9 mouse cellular contexts compared by ENCODE assay signal in the genomic region with DNA sequence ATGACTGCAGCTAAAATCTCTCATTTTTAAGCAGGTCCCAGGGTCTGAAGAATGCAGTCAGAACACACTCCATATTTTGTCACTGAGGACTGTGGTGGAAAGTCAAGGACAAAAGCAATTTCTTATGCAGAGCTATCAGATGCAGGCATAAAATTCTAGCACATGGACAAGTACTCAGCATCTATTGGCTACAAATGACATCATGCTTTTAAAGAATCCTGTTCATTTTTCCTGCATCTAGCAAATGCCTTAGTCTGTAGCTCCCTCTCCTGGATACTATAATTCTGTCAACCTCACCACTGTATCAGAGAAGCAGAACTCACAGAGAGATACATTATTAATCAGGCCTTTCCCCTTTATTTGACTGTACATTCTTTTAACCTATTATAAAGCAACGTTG.
DNase-seq lines count a peak whose midpoint lies in the region; ATAC-seq and TF ChIP-seq lines count a peak whose summit lies in the region.
"Had no signal": no experiment of that assay in that cellular context is flagged by ENCODE, and none has a peak within 500 bp of the region (broad histone marks: within the 10 kb centered on the region; RNA-seq: fewer than 3 reads in every experiment).

No protein-coding gene starts in this region.

- H3K27ac ChIP-seq in heart, embryonic 16.5 days (ENCODE audit: low read length): no peak overlapping the region
- H3K27ac ChIP-seq in cerebellum, adult 2 months (ENCODE audit: insufficient read depth, low read length): no peak overlapping the region; the same call in 1 of the 2 replicates
- no peak overlapping the region for H3K27ac ChIP-seq in stomach, embryonic 15.5 days
- H3K27ac ChIP-seq: liver, embryonic 13.5 days had no signal

- ATAC-seq in heart, embryonic 16.5 days (replicated peaks; ENCODE audit: extremely low read depth, insufficient read depth, low FRiP score): peak; percentile 60; the same call in 1 of the 2 replicates
- peak; percentile 27; the same call in 1 of the 2 replicates for ATAC-seq in stomach, embryonic 15.5 days (ENCODE audit: insufficient read depth, low FRiP score, low read depth)

- H3K4me2 ChIP-seq in heart, embryonic 16.5 days (ENCODE audit: low read depth, low read length): no peak overlapping the region
- no peak overlapping the region for H3K4me2 ChIP-seq in stomach, embryonic 15.5 days
- H3K4me2 ChIP-seq: liver, embryonic 13.5 days had no signal

- no peak overlapping the region for H3K4me3 ChIP-seq in heart, embryonic 16.5 days (ENCODE audit: low read length)
- H3K4me3 ChIP-seq in cerebellum, adult 2 months (replicated peaks; ENCODE audit: insufficient read depth, low read depth, low read length): no peak overlapping the region
- H3K4me3 ChIP-seq in stomach, embryonic 15.5 days (replicated peaks): no peak overlapping the region
- H3K4me3 ChIP-seq: liver, embryonic 13.5 days had no signal

- intact Hi-C loops in heart, postnatal 36 days (cut with DNase I): loop anchor here (1.0 to 5.0 kb wide), 2 partner anchors 193 to 242 kb away; a partner anchor contains a TSS
- intact Hi-C loops in heart, postnatal 10 days (cut with DNase I): loop anchor here (1.0 to 5.0 kb wide), 2 partner anchors 208 to 242 kb away; a partner anchor contains a TSS
- intact Hi-C loops in left cerebral cortex, postnatal 25 days (cut with DNase I): loop anchor here (1.0 to 2.0 kb wide), 2 partner anchors 194 to 242 kb away; a partner anchor contains a TSS

- WGBS in heart, embryonic 16.5 days: 26% methylated on average over 1 of the region's 1 CpGs
- WGBS in cerebellum, adult 2 months: 10% methylated on average over 1 of the region's 1 CpGs
- 40% methylated on average over 1 of the region's 1 CpGs for WGBS in stomach, embryonic 15.5 days

- no peaks in the 10 kb centered on the region for H3K27me3 ChIP-seq in heart, embryonic 16.5 days (ENCODE audit: control insufficient read depth, insufficient read depth, low read length)
- H3K27me3 ChIP-seq in cerebellum, adult 2 months (ENCODE audit: control insufficient read depth, insufficient read depth, low read length): no peaks in the 10 kb centered on the region
- H3K27me3 ChIP-seq in stomach, embryonic 15.5 days (replicated peaks): no peaks in the 10 kb centered on the region
- H3K27me3 ChIP-seq: liver, embryonic 13.5 days had no signal

- H3K36me3 ChIP-seq in heart, embryonic 16.5 days (ENCODE audit: control insufficient read depth, insufficient read depth): no peaks in the 10 kb centered on the region
- no peaks in the 10 kb centered on the region for H3K36me3 ChIP-seq in stomach, embryonic 15.5 days
- H3K36me3 ChIP-seq: liver, embryonic 13.5 days had no signal

- TF ChIP-seq POLR2A in cerebellum, adult 2 months (IDR thresholded peaks at IDR 0.05; ENCODE audit: borderline replicate concordance, insufficient read depth, low read length): no peak

- H3K9ac ChIP-seq in heart, embryonic 16.5 days (ENCODE audit: low read length): no peak overlapping the region
- no peak overlapping the region for H3K9ac ChIP-seq in stomach, embryonic 15.5 days
- H3K9ac ChIP-seq: liver, embryonic 13.5 days had no signal

- no peaks in the 10 kb centered on the region for H3K9me3 ChIP-seq in heart, embryonic 16.5 days (replicated peaks; ENCODE audit: control insufficient read depth, low read length)
- H3K9me3 ChIP-seq in stomach, embryonic 15.5 days: no peaks in the 10 kb centered on the region
- H3K9me3 ChIP-seq: liver, embryonic 13.5 days had no signal

- DNase-seq in heart, postnatal 36 days: no peak
- peak; percentile 58 for DNase-seq in CD4-positive, CD25-positive, alpha-beta regulatory T cell, adult 2 months (ENCODE audit: low read depth, low spot score)
- DNase-seq in cerebellum, adult 2 months: peak; percentile 24 to 83
- peak; percentile 54 to 69 for DNase-seq in heart, postnatal 10 days
- DNase-seq in left cerebral cortex, postnatal 25 days (ENCODE audit: low spot score in 2 of 2): peak; percentile 54 to 90
- DNase-seq in testis, postnatal 14 days (ENCODE audit: low spot score): no peak
- DNase-seq: liver, embryonic 13.5 days had no signal

- TF ChIP-seq CTCF in cerebellum, adult 2 months (IDR thresholded peaks at IDR 0.05; ENCODE audit: borderline replicate concordance, insufficient read depth, low read depth, low read length): peak; percentile 70

- H3K4me1 ChIP-seq in heart, embryonic 16.5 days (ENCODE audit: control insufficient read depth, insufficient read depth, low read length): no peaks in the 10 kb centered on the region
- H3K4me1 ChIP-seq in cerebellum, adult 2 months (ENCODE audit: control insufficient read depth, insufficient read depth, low read length): no peaks in the 10 kb centered on the region; the same call in 1 of the 2 replicates
- no peaks in the 10 kb centered on the region for H3K4me1 ChIP-seq in stomach, embryonic 15.5 days
- H3K4me1 ChIP-seq: liver, embryonic 13.5 days had no signal

Comparison
In these comparisons a context has a peak if more than half of its experiments do, and no peak if none do; other contexts are left out.
1. DNase-seq: peak in CD4-positive, CD25-positive, alpha-beta regulatory T cell, adult 2 months (single experiment), cerebellum, adult 2 months (2 of 2), heart, postnatal 10 days (2 of 2) and left cerebral cortex, postnatal 25 days (2 of 2); none in heart, postnatal 36 days (0 of 2) and testis, postnatal 14 days (single experiment).